Mouse (Mus musculus) lung, postnatal 36 days (tissue): ENCODE results near the gene Ppil1.
"Not testable (repeated sequence)": the region's sequence is repeated elsewhere in the genome, so short reads cannot be mapped to it uniquely, and the experiment has no call there.

Source experiments
- DNase-seq: peaks from one replicate; pipeline ENCODE4 v3.0.0; 2022; ENCODE audit warnings: mixed read lengths

Ppil1 gene

GRCm38 (mm10) chr17:29251006-29251405 lies 13.0 kb downstream of the Ppil1 start:
- not testable (repeated sequence) for DNase-seq

GRCm38 (mm10) chr17:29249512-29249911 lies 14.5 kb downstream of the Ppil1 start:
- peak; percentile 62 for DNase-seq

DNA sequence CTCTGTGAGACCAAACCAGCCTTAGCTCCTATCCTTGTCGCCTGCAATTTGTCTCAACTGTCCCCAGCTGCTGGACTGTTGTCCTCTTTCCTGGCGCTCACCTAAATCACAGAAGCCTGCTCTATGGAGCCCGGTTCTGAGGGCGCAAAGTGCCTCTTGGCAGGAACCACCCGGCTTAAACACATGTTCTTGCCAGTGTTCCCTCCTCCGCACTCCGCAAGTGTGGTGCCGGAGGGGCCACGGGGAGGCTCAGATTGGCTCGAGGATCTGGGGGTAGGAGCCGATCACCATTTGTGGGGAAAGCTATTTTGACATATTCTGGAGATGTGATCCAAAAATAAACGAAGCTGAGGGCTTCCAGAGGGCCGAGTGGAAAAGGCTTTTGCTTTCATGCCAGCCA lies 16.1 kb downstream of the Ppil1 start:
- DNase-seq, result no peak

DNA sequence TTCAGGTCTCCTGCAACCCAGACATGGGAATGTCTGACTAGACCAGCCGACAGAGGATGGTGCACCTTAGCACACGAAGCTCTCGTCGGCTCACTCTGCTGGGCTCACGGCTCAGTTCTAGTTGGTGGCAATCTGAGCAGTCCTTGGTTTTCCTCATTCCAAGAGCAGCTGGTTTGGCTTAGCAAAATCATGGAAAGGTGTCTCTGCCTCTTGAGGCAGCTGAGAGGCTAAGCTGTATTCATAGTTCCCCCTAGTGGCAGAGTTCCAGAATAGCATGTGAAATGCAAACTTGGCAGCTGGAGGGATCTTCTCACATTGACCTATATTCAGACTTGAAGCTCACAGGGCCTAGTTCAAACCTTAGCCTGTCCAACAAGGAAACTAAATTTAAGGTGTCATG lies 17.4 kb downstream of the Ppil1 start:
- DNase-seq, result peak; percentile 67

DNA sequence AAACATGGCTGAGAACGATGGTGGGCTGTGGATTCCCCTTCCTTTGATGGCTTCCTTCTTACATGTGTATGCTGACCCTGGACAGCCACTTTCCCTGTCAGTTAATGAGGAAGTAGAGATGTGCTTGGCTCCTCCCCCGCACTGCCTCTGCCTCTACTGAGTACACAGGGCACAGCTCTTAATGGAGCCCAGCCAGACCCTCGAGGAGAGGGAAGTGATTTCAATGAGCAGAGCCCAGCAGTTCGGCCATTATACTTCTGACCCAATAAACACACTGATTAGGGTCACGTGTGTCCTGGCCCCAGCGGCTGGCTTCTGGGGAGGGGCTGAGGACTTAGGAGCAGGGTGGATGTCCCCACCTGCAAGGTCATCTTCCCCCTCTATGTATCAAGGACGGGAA lies 18.3 kb downstream of the Ppil1 start:
- DNase-seq, result peak; percentile 75

GRCm38 (mm10) chr17:29244912-29245311 lies 19.1 kb downstream of the Ppil1 start:
- DNase-seq, result no peak

DNA sequence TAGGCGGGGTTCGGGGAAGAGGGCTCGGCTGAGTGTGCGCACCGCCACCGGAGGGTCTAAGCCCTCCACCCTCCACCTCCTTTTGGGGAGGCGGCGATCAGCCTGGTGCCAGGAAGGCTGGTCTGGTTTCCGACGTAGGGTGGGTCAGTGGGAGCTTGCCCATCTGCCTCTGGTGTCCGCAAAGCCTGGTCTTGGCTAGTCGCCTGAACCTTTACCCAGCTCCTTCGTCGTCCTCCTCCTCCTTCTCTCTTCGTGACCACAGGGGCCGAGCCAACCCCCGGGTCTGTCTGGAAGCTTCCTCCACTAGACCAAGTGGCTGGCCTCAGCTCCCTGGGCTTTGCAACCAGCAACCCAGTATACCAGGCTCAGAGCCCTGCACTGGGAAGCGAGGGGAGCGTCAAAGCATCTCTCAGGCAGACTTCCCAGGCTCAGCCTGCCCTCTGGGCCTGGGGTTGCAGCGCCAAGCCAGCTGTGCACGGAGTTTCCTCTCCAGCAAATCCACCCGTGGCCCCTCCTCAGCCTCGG lies 25.5 kb downstream of the Ppil1 start:
- no peak for DNase-seq

DNA sequence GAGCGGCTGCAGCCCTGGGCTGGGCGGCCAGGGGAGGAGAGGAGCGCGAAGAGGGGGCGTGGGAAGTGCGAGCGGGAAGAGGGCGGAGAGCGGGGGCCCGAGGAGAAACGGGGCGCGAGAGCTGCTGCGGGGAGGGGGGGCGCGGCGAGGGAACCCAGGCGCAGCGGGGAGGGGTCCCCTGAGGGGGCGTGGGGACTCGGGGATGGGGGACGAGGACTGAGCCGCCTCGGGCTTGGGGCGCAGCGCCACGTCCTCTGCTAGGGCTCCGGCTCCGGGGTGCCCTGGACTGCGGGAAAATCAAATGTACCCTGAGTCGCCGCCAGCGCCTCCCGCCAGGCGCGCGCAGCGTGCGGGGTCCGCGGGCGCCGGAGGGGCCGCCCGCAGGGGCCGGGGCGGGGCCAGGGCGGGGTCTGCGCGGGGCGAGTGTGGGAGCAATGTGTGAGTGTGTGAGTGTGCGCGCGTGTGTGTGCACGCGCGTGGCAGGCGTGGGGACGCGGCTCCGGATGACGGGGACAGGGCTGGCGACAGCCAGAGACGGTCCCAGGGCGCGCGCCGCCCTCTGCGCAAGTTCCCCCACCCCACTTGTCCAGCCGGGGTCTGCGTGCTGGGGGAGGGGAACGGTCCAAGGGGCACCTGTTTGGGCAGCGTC lies 26.1 kb downstream of the Ppil1 start, which contains the start of gene Cpne5:
Gene Cpne5, minus strand, starts transcription at position 396 of the 649 bp plus-strand sequence.
- DNase-seq, result no peak

DNA sequence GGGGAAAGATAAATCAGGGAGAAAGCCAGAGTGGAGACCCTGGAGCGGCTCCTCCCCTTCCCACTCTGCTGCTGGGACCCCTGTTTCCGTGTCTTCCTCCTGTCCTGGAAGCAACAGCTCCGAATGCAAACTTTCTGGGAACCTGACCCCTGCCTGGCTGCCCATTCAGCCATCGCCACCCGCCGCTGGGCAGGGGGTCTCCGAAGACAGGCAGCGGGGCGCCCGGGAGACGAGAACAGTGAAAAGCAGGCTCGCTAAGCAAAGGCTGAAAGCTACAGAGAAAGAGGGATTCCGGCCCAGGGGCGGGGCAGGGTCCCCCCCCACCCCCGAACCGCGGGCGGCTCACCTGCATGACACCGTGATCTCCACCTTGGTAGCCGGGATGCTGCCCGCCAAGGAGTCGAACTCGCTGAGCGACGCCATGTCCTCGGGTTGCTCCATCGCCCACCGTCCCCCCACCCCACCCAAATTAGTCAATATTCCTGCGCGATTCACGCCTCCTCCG lies 26.7 kb downstream of the Ppil1 start:
- DNase-seq, result no peak

GRCm38 (mm10) chr17:29236111-29236510 lies 27.9 kb downstream of the Ppil1 start:
- no peak for DNase-seq

DNA sequence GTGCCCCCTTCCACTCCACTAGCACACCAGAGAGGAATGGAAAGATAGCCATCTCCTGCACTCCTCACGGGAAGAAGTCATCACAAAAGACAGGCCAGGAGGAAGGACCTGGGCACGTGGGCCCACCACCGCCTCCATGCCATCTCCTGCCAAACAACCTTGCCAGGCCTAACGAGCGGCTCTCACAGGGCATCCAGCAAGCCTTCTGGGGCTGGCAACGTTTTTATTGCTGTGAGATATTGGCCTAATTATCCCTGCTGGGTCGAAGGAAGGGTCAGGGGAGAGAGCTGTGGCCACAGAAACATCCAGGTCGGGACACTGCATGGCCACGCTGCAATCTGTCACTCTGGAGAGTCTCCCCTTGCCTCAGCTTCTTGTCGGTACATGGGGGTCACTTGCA lies 32.9 kb downstream of the Ppil1 start:
- DNase-seq, result no peak

DNA sequence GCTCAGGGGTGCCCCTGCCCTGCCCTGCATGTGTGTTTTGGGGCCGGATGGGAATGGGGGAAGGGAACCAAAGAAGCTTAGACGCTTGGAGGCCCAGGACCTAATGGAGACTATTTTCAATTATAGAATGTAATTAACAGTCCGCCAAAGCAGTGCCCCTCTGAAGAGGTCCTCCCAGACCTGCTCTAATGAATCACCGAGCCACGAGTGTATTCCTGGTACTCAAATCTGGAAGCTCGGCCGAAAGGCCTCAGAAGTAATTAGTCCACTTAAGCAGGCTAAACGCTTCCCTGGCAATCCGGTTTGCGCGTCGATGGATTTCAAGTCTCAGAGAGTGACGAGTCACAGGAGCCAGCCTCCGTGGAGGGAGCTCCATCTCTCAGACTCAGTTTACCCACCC lies 43.4 kb downstream of the Ppil1 start:
- no peak for DNase-seq

- DNase-seq, result no peak
Measured at GRCm38 (mm10) chr17:29218017-29218416, 46.0 kb downstream of the Ppil1 start.

- DNase-seq, result no peak
Measured at GRCm38 (mm10) chr17:29216078-29216477, 47.9 kb downstream of the Ppil1 start.

- DNase-seq, result no peak
Measured at GRCm38 (mm10) chr17:29214655-29215054, 49.3 kb downstream of the Ppil1 start.

DNA sequence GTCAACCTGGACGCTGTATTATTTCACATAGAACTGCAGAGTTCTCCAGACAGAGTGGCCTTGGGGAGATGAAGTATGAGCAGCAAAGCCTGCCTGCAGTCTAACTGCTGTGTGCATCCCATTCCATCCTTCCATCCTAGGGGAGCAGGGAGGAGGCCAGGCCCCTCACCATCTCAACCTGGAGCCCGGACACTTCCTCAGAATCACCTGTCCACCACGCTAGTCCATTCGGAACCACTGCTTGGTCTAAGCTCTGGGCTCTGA lies 49.9 kb downstream of the Ppil1 start:
- no peak for DNase-seq

- DNase-seq, result peak; percentile 6
Measured at GRCm38 (mm10) chr17:29213381-29214192, 50.4 kb downstream of the Ppil1 start.

- DNase-seq, result no peak
Measured at GRCm38 (mm10) chr17:29211836-29212235, 52.1 kb downstream of the Ppil1 start.

DNA sequence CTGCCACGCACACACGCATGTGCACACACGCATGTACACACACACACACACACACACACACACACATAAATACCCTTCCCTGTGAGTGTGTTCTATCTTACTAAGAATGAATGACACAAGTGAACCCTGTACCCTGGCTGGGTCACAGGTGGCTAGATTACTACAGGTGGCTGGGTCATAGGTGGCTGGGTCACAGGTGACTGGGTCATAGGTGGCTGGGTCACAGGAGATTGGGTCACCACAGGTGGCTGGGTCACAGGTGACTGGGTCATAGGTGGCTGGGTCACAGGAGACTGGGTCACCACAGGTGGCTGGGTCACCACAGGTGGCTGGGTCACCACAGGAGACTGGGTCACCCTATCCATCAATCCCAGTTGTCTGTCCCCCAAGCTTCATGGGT lies 53.9 kb downstream of the Ppil1 start:
- DNase-seq, result no peak

- no peak for DNase-seq
Measured at GRCm38 (mm10) chr17:29206052-29206451, 57.9 kb downstream of the Ppil1 start.

GRCm38 (mm10) chr17:29202604-29203003 lies 61.4 kb downstream of the Ppil1 start:
- DNase-seq, result no peak
